Mouse (Mus musculus): ENCODE results near the gene Eno3.

The Eno3 gene

DNA sequence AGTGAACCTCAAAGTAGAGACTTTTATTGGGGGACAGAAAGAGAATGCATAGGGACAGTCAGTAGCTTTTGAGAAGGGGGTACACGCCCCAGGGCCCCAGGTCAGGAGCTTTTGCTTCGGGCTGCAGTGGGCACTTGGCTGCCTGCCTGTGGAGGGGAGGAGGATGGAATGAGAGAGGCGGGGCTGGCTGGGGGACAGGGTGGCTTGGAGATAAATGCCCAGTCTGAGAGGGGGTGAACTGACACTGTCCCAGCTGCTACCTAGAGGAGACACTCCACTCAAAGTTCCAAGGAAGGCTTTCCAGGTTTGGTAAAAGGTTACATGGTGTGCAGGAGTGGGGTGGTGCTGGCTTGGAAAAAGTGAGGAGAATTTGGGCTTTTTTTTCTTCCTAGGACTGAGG, at the start of gene Eno3:
Gene Eno3, plus strand, starts transcription at position 239 of the 400 bp plus-strand sequence.
- DNase-seq (ENCODE audit: low spot score): no peak

DNA sequence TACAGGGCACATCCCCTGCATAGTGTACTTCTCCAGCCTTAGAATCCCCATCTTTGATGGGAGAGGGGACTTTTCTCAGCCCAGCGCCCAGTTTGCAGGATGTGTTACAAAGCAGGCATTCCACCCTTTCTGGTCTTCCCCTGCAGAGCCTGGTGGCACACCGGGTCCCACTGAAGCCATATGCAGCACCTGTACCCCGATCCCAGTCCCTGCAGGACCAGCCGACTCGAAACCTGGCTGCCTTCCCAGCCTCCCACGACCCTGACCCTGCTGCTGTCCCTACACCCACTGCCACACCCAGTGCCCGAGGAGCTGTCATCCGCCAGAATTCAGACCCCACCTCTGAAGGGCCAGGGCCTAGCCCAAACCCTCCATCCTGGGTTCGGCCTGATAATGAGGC, 49.4 kb upstream of the Eno3 start:
- no peak for DNase-seq (ENCODE audit: low spot score)

DNA sequence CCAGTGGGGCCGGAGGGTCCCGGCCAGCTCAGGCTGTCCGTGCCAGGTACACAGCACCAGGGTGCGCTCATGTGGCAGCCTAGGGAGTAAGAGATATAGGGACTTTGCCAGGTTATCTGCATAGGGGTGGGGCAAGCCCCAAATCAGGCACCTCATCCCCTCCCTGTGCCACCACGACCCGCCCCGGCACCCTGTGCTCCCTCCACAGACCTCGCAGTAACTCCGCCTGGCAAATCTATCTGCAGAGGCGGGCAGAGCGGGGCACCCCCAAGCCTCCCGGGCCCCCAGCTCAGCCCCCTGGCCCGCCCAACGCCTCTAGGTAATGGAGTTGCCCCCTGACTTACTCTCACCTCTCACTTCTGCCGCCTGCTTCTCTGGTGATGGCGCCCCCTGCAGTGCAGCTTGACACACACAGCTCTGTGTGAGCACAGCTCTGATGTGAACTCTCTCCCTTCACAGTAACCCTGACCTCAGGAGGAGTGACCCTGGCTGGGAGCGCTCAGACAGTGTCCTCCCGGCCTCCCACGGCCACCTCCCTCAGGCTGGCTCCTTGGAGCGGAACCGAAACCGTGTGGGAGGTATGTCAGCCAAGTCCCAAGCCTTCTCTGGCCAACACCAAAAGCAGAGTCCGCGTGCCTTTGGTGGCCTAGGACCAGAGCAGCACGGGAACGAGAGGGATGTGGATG, 48.5 kb upstream of the Eno3 start:
- no peak for DNase-seq (ENCODE audit: low spot score)

DNA sequence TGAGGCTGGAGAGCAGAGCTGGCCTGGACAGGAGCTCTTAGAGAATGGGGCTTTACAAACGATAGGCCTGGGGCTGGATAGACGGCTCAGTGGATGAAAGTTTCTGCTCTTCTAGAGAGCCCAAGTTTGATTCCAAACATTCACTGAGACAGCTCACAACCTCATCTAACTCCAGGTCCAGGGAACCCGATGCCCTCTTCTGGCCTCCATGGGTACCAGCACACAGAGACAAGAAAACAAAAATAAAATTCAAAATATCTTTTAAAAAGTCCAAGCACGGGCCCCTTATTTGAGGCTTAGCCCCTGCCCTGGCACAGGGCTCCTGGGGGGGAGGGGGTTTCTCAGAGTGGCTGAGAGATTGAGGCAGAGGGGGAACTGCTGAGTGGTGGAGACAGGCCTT, 46.2 kb upstream of the Eno3 start:
- DNase-seq (ENCODE audit: low spot score): no peak

DNA sequence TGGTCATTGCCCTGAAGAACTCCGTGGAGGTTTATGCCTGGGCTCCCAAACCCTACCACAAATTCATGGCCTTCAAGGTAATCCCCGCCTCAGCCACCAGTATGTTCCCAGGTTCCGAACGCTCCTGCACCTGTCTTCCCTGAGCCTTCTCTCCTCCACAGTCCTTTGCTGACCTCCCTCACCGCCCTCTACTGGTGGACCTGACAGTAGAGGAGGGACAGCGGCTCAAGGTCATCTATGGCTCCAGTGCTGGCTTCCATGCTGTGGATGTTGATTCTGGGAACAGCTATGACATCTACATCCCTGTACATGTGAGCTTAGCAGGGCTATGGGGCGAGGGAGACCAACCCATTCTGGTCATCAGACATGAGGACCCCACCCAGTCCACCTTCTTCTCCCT, 44.5 kb upstream of the Eno3 start:
- no peak for DNase-seq (ENCODE audit: low spot score)

DNA sequence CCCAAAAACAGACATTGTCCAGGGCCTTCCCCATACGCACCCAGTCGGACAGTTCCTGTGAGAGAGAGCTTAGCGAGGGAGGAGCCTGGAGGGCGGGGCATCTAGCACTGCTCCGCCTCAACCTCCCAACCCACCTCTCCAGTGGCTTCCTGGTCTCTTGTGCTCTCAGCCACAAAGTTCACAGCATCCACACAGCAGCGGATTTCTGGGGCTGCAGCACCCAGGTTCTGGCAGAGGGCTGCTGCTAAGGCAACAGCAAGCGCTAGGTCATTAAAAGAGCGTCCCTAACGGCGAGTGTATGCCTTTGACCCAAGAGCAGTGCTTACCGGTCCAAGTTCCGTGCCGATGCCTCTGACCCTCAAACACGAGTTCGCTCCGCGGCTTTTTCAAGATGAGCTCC, 41.9 kb upstream of the Eno3 start:
- peak; percentile 81 for DNase-seq (ENCODE audit: low spot score)

DNA sequence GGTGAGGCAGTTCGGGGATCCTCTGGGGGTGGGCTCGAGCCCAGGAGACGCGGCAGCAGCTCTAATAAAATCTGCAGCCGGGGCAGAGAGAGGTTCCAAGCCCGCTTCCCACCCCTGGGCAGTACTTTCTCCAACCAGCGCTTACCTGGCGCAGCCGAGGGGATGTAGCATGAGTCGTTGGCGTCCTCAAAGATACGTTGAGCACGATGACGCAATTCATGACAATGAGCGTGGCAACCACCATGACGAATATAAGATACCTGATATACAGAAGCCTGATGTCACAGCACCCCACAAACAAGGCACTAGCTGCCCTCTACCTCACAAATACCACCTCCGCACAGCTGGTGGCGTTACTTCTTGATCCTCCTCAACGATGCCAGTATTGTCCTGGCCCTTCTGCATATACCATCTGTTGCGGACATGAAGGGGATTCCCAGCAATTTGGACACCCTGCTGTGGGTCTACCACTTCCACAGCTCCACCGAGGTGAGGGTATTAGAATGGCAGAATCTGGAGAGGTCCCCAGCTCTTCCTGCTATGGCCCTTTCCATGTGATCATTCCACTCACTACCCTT, 41.4 kb upstream of the Eno3 start, which contains the start of gene 4930544D05Rik:
Gene 4930544D05Rik, plus strand, starts transcription at position 333 of the 578 bp plus-strand sequence.
- DNase-seq (ENCODE audit: low spot score): no peak

DNA sequence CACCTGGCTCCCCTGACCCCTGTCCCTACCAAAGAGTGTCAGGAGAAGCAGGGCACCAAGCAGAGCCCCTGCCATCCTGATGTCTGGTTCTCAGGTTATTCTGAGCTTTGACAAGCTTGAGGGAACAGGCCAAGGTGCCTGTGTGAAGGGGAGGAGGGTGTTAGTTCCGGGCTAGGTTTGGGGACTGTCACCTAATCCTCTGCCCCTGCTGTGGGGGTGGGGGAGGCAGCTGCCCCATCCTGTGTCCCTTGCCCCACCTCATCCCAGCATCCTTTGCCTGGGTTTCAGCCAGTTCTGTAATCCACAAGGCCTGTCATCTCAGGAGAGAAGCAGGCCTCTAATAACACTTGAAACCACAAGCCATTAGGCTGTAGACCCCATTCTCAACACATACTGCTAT, 37.9 kb upstream of the Eno3 start, which contains the start of gene Chrne:
Gene Chrne, minus strand, starts transcription at position 116 of the 400 bp plus-strand sequence.
- no peak for DNase-seq (ENCODE audit: low spot score)

DNA sequence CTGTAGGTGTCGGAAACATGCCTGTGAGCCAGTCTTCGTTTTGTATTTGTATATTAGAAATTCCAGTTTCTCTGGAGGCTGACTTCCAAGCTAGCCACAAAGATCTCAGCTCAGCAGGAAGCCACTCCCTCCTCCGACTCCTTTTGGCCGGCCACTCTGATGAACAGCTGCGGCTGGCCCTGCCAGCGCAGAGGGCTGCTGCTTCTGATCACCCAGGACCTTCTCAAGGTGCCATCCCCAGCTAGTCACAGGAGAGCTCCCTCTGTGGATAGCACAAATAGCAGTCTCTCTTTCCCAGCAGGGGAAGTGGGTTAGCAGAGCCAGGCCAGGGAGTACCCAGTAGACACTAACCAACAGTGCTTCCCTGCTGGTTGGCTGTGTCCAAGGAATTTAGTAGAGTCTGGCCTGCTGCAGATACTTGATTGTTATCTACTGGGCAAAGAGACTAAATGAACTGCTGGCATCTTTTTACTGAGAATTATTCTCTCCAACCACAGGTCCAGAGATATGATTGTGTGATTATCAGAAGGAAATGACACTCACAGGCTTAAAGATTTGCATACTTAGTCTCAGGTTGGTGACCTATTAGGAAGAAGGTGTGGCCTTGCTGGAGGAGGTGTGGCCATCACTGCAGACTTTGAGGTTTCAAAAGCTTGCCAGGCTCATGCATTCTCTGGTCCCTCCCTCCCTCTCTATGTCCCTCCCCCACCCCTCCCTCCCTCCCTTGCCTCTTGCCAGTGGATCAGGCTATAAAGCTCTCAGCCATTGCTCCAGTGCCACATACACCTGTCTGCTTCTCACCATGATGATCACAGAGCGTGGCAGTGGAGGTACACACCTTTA, 34.8 kb upstream of the Eno3 start:
- no peak for DNase-seq (ENCODE audit: low spot score)

DNA sequence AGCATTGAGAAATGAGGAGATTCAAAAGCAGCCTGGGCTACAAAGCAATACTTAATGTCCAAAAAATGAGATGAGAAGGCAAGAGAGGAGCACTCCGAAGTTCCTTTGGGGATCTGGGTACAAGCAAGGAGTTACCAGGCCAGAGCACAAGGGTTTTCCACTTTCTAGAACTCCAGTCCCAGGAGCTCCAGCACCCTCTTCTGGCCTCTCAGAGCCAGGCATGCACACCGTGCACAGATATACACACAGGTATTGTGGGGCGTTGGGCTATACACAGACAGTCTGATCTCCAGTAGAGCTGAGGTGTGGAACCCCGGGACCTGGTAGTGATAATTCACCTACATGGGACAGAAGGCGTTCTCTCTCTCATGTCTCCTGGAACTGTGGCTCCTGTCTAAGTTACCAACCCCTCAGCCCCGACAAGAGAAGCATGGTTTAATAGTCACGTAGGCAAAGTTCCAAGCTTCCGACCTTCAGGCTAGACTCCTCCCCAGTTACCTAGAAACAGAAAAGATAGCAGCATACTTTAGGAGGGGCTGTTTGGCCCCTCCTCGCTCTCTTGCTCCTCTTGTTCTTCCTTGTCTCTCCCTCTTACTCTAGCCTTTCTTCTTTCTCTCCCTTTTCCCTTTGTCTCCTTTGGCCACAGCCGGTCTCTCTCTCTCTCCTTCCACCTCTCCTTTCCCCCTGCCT, 33.8 kb upstream of the Eno3 start:
- no peak for DNase-seq (ENCODE audit: low spot score)

DNA sequence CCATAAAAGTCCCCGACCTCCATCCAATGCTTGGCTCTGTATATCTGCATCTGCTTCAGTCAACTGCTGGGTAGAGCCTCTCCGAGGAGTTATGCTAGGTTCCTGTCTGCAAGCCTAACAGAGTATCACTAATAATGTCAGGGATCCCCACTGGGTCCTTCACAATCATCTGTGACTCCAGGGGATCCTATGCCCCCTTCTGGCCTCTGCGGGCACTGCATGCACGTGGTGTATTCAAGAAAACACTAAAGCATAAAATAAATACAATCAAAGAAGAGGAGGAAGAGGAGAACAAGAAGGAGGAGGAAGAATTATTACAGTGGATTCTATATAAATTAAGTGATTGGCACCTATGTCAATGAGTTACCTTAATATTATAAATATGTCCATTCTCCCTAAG, 31.5 kb upstream of the Eno3 start:
- no peak for DNase-seq (ENCODE audit: low spot score)

DNA sequence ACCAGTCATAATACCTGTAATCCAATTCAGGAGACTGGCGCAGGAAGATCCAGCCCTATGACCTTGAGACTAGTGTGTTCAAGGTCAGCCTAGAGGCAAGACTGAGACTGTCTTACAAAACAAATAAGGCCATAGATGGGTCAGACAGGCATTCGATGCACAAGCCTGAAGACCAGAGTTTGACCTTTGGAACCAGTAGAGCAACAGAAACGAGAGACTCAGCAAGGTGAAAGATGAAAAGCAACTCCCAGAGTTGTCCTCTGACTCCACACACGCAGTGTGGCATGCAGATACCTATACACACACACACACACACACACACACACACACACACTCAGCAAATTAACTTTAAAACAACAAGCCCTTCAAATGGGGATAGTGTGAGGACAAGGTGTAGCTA, 30.1 kb upstream of the Eno3 start:
- no peak for DNase-seq (ENCODE audit: low spot score)

DNA sequence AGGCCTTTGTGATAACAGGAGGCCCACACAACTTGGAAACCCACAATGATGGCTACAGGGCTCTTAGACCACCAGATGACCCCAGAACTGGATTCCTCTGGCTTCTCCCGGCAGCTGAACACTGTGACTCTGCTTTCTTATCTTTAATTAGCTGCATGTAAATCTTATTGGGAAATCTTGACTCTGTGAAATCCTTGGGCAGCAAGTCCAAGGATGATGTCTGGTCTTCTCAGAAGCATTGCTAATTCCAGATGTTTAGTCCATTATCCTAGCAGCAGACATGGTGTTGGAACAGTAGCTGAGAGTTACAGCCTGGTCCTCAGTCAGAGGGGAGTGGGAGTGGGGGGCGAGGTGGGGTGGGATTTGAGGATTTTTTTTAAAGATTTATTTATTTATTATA, 28.6 kb upstream of the Eno3 start:
- no peak for DNase-seq (ENCODE audit: low spot score)

DNA sequence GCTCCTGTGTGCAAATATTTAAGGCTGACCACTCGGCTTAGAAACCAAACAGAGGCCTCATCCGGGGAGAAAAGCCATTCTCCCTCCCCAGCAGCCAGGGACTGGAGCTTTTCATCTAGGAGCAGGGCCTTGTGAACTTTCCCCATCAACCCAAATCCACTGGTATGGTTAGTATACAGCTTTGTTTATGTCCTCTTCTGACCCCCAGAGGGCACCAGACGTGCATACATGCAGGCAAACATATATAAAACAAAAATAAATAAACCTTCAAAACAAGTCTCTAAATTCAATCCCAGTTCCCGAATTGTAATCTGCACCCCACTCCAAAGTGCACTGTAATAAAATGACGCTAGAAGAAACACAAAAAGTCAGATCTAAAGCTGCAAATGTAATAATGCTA, 27.4 kb upstream of the Eno3 start:
- DNase-seq (ENCODE audit: low spot score): no peak

DNA sequence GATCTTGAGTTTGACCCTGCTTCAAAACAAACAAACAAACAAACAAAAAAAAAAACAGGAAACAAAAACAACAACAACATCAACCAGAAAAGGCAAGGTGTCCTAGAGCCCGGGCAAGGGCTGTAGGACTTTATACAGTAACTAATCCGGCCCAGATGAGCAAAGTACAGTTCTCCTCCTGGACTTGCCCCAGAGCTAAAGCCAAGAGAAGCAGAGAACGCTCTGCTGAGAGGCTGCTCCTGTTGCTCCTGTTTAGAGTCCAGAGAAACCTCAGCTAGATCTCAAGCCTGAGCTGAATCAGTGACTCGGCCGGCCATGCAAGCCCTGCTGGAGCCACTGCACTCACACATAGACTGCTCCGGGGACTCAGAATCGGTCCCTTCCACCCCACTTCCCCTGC, 26.9 kb upstream of the Eno3 start:
- no peak for DNase-seq (ENCODE audit: low spot score)

DNA sequence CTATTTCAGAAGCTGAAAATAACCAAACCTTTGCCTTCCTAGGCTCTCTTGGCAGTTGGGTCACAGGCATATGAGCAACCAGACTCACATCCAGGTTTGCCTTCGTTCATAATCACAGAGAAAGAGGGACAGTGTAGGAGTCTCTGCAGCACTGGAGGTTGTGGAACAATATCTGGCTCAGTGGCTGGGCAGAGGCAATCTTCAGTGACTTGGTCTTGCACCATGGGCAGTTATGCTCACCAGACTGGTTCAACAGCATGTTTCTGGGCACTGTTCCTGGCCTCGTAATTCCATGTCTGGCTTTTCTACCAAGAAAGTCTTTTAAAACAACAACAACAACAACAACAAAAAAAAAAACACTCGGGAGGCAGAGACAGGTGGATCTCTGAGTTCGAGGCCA, 21.4 kb upstream of the Eno3 start:
- no peak for DNase-seq (ENCODE audit: low spot score)

DNA sequence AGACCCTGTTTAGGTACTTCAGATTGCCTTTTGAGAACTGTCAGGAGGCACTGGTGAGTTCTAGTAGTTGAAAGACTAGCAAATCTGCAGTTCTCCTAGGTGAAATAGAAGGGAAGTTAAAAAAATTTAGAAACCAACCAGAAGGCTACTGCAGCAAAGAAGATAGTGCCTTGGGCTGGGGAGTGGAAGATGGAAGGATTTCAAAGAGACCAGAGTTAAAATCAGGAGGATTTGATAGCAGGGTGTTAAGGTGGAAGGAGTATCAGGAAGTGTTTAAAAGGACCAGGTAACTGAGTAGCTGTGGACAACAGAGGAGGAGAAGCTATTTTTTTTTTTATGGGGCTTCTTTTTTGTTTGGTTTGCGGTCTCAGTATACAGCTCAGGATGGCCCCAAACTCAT, 19.2 kb upstream of the Eno3 start:
- no peak for DNase-seq (ENCODE audit: low spot score)

DNA sequence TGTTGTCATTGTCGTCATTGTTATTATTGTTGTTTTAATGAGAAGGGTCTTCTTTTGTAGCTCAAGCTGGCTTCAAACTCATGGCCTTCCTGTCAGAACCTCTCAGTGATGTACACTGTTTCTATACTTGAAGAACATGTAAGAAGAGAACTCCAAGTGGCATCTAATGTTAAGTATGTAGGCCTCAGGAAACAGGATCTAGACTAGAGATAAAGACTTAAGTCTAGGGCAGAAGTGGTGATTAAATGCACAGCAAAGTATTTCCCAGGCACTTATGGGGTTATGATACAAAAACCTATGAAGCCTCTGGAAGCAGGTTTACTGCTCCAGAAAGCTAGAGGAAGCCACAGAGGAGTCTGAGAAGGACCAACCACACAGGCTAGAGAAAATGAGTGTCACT, 18.7 kb upstream of the Eno3 start:
- no peak for DNase-seq (ENCODE audit: low spot score)

DNA sequence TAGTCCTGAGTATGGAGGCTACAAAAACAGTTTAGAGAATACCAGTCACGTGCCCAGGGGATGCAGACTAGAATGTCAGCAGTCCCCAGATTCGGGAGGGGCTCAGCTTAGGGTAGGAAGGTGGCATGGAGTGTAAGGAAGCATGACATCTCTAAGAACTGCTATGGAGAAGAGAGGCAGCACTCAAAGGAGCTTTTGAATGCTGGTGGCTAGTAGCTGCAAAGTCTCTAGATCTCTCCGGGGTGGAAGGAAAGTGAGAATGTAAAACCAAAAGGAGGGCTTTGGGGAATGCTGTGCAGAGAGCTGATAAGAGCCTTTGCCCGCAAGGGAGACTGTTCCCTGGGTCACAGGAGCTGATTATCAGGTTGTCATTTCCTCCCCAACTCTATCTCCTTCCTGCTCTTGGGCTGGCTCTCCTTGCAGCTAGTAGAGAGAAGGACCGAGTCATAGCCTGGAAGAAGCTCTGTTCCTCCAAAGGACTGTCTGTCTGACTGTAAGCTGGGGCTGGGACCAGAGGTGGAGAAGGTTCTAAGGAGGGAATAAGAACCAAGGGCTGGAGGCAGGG, 18.2 kb upstream of the Eno3 start, which contains the start of gene Gp1ba:
Gene Gp1ba, plus strand, starts transcription at position 409 of the 565 bp plus-strand sequence.
- no peak for DNase-seq (ENCODE audit: low spot score)

DNA sequence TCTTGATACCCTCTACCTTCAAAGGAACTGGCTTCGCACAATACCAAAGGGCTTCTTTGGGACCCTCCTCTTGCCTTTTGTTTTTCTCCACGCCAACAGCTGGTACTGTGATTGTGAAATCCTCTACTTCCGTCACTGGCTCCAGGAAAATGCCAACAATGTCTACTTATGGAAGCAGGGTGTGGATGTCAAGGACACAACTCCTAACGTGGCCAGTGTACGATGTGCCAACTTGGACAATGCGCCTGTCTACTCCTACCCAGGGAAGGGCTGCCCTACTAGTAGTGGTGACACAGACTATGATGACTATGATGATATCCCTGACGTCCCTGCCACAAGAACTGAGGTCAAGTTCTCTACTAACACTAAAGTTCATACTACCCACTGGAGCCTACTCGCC, 17.0 kb upstream of the Eno3 start:
- no peak for DNase-seq (ENCODE audit: low spot score)

DNA sequence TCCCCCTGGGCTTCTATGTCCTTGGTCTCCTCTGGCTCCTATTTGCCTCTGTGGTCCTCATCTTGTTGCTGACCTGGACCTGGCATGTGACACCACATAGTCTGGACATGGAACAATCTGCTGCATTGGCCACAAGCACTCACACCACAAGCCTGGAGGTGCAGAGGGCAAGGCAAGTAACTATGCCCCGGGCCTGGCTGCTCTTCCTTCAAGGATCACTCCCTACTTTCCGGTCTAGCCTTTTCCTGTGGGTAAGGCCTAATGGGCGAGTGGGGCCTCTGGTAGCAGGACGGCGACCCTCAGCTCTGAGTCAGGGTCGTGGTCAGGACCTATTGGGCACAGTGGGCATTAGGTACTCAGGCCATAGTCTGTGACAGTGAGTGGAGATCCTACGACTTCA, 15.8 kb upstream of the Eno3 start:
- DNase-seq (ENCODE audit: low spot score): no peak

DNA sequence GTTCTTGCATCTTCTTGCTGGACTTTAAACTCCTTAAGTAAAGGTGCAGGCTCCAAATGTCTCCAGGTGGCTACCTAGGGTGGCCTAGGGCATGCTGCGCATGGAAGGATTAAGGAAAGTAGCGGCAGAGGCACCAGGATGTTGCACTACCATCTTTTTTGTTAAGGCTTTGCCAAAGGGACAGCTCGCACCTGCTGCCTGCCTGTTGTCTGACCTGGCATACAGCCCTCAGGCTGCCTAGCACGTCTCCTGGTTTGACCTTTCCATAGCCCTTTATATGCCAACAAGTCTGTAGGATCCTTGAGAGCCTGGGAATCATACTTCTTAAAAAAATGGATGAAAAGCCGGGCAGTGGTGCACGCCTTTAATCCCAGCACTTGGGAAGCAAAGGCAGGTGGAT, 14.0 kb upstream of the Eno3 start:
- DNase-seq (ENCODE audit: low spot score): no peak

Data from lung, postnatal 25 days (tissue).